Comparison of ENCODE assay signal across 9 mouse cellular contexts in the genomic region with DNA sequence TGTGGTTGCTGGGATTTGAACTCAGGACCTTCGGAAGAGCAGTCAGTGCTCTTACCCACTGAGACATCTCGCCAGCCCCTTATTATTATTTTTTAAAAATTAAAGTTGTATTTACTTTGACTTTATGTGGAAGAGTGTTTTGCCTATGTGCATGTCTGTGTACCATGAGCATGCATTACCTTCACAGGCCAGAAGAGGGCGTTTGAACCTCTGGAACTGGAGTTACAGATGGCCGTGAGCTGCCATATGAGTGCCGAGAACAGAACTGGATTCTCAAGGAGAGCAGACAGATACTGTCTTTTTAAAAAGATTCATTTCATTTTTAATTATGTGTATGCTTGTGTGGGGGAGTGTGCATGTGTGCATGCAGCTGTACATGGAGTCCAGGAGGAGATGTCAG. TPM values are rescaled to one million over a fixed set of nuclear protein-coding genes. Genes with fewer than 3 reads are reported as not detected.
DNase-seq lines count a peak whose midpoint lies in the region; ATAC-seq and TF ChIP-seq lines count a peak whose summit lies in the region.
"Had no signal": no experiment of that assay in that cellular context is flagged by ENCODE, and none has a peak within 500 bp of the region (broad histone marks: within the 10 kb centered on the region; RNA-seq: fewer than 3 reads in every experiment).

No protein-coding gene starts in this region.

- TF ChIP-seq POLR2A in CH12.LX (IDR thresholded peaks at IDR 0.05; ENCODE audit: low read depth, low read length): no peak

- H3K27me3 ChIP-seq in CH12.LX (replicated peaks) (no peaks in the 10 kb centered on the region), Patski (no peaks in the 10 kb centered on the region)
- no peaks in the 10 kb centered on the region for H3K27me3 ChIP-seq in stomach, postnatal 0 days (ENCODE audit: control insufficient read depth, insufficient read depth, low read length)
- H3K27me3 ChIP-seq in forebrain, embryonic 14.5 days (replicated peaks; ENCODE audit: control insufficient read depth, insufficient read depth, low read length): no peaks in the 10 kb centered on the region
- H3K27me3 ChIP-seq: forebrain, embryonic 15.5 days; lung, embryonic 15.5 days had no signal

- no peak overlapping the region for H3K4me3 ChIP-seq in left cerebral cortex, adult 2 months
- H3K4me3 ChIP-seq in CH12.LX (replicated peaks in 1 of 3; ENCODE audit: low read depth in 2 of 3, low read length in 2 of 3, poor library complexity in 1 of 3): no peak overlapping the region
- no peak overlapping the region for H3K4me3 ChIP-seq in stomach, postnatal 0 days (ENCODE audit: low read depth, low read length)
- H3K4me3 ChIP-seq in forebrain, embryonic 14.5 days (ENCODE audit: low read depth, low read length): no peak overlapping the region
- H3K4me3 ChIP-seq: forebrain, embryonic 15.5 days; lung, embryonic 15.5 days had no signal

- TF ChIP-seq RAD21 in CH12.LX (IDR thresholded peaks at IDR 0.05; ENCODE audit: low read depth, low read length): no peak

- intact Hi-C loops in left cerebral cortex, adult 2 months (cut with DNase I): loop anchor here (2.0 kb wide), 1 partner anchor 37 kb away; no protein-coding TSS in a partner anchor
- intact Hi-C loops in left cerebral cortex, postnatal 36 days (cut with DNase I): loop anchor here (5.0 kb wide), 1 partner anchor 34 kb away; no protein-coding TSS in a partner anchor

- WGBS in stomach, postnatal 0 days: 76% methylated on average over 5 of the region's 5 CpGs
- WGBS in forebrain, embryonic 14.5 days: 72% methylated on average over 5 of the region's 5 CpGs

- peak; percentile 22 for TF ChIP-seq CTCF in left cerebral cortex, adult 2 months (IDR thresholded peaks at IDR 0.05)
- TF ChIP-seq CTCF in CH12.LX (conservative IDR thresholded peaks at IDR 0.05 in 1 of 2, IDR thresholded peaks at IDR 0.05 in 1 of 2; ENCODE audit: low read depth in 2 of 2, low read length in 2 of 2) (peak; percentile 23 to 45; a peak in 2 of 4 replicates), Patski (IDR thresholded peaks at IDR 0.05) (peak; percentile 34)
- TF ChIP-seq CTCF in stomach, postnatal 0 days (IDR thresholded peaks at IDR 0.05; ENCODE audit: low read depth): peak; percentile 49

- H3K9me3 ChIP-seq in CH12.LX (replicated peaks; ENCODE audit: low read length): no peaks in the 10 kb centered on the region
- no peaks in the 10 kb centered on the region for H3K9me3 ChIP-seq in stomach, postnatal 0 days (ENCODE audit: control insufficient read depth, low read length)
- H3K9me3 ChIP-seq in forebrain, embryonic 14.5 days (replicated peaks; ENCODE audit: control insufficient read depth, low read length): no peaks in the 10 kb centered on the region
- H3K9me3 ChIP-seq: forebrain, embryonic 15.5 days; lung, embryonic 15.5 days had no signal

- no peak overlapping the region for H3K4me2 ChIP-seq in CH12.LX (ENCODE audit: insufficient read depth, low read depth, poor library complexity, severe bottlenecking)
- H3K4me2 ChIP-seq in stomach, postnatal 0 days (replicated peaks; ENCODE audit: low read depth): no peak overlapping the region
- no peak overlapping the region for H3K4me2 ChIP-seq in forebrain, embryonic 14.5 days (ENCODE audit: low read length)
- H3K4me2 ChIP-seq: forebrain, embryonic 15.5 days had no signal

- in situ Hi-C loops in CH12.LX (cut with MboI; ENCODE audit: low pct_ligation_motif_present, low pct_unique_long_range_greater_than_20kb, low sequenced_read_pairs): no loop called here
- in situ Hi-C loops in Patski (cut with MboI; ENCODE audit: low pct_unique_long_range_greater_than_20kb): no loop called here

- no peaks in the 10 kb centered on the region for H3K36me3 ChIP-seq in CH12.LX (replicated peaks in 1 of 2; ENCODE audit: control insufficient read depth in 1 of 2, insufficient read depth in 1 of 2, low read length in 1 of 2)
- no peaks in the 10 kb centered on the region for H3K36me3 ChIP-seq in stomach, postnatal 0 days (ENCODE audit: control insufficient read depth, insufficient read depth, low read length)
- no peaks in the 10 kb centered on the region for H3K36me3 ChIP-seq in forebrain, embryonic 14.5 days (ENCODE audit: control insufficient read depth, insufficient read depth, low read length)
- H3K36me3 ChIP-seq: forebrain, embryonic 15.5 days; lung, embryonic 15.5 days had no signal

- no peak for ATAC-seq in Patski
- no peak for ATAC-seq in stomach, postnatal 0 days (ENCODE audit: low FRiP score, low TSS enrichment)
- no peak for ATAC-seq in forebrain, embryonic 14.5 days
- ATAC-seq: forebrain, embryonic 15.5 days had no signal

- no peaks in the 10 kb centered on the region for H3K79me2 ChIP-seq in CH12.LX (replicated peaks; ENCODE audit: control insufficient read depth, extremely low read depth, insufficient read depth, poor library complexity, severe bottlenecking)

- CTCF ChIA-PET in Patski (lab: Charles Lee): no interaction called here

- POLR2A ChIA-PET in Patski (lab: Charles Lee): interaction anchor here (1.6 kb wide), 1 partner anchor 9 kb away, joined by 3 read pairs; no protein-coding TSS in a partner anchor

- no peak overlapping the region for H3K9ac ChIP-seq in CH12.LX (ENCODE audit: insufficient read depth, low read depth)
- no peak overlapping the region for H3K9ac ChIP-seq in stomach, postnatal 0 days (ENCODE audit: low read length)
- H3K9ac ChIP-seq in forebrain, embryonic 14.5 days (ENCODE audit: low read length): no peak overlapping the region
- H3K9ac ChIP-seq: forebrain, embryonic 15.5 days; lung, embryonic 15.5 days had no signal

- H3K27ac ChIP-seq in left cerebral cortex, adult 2 months: no peak overlapping the region
- no peak overlapping the region for H3K27ac ChIP-seq in CH12.LX (ENCODE audit: insufficient read depth, low read depth)
- H3K27ac ChIP-seq in stomach, postnatal 0 days (replicated peaks): no peak overlapping the region
- no peak overlapping the region for H3K27ac ChIP-seq in forebrain, embryonic 14.5 days (ENCODE audit: low read depth, low read length)
- H3K27ac ChIP-seq: forebrain, embryonic 15.5 days; lung, embryonic 15.5 days had no signal

- no peaks in the 10 kb centered on the region for H3K4me1 ChIP-seq in CH12.LX (ENCODE audit: control insufficient read depth in 1 of 2, insufficient read depth in 2 of 2)
- H3K4me1 ChIP-seq in stomach, postnatal 0 days (replicated peaks; ENCODE audit: control insufficient read depth, insufficient read depth): no peaks in the 10 kb centered on the region
- no peaks in the 10 kb centered on the region for H3K4me1 ChIP-seq in forebrain, embryonic 14.5 days (ENCODE audit: control insufficient read depth, insufficient read depth, low read length)
- H3K4me1 ChIP-seq: forebrain, embryonic 15.5 days had no signal

- no peak for DNase-seq in left cerebral cortex, adult 2 months (ENCODE audit: extremely low spot score in 1 of 2, low spot score in 2 of 2)
- DNase-seq in left cerebral cortex, postnatal 36 days (ENCODE audit: low spot score in 2 of 2): no peak
- DNase-seq in CH12.LX (ENCODE audit: extremely low read depth) (peak; percentile 12), Patski (ENCODE audit: low read depth, low spot score) (no peak)
- DNase-seq in stomach, postnatal 0 days (ENCODE audit: low spot score): no peak
- no peak for DNase-seq in urinary bladder, adult 18-20 months (ENCODE audit: low spot score in 2 of 2)
- no peak for DNase-seq in forebrain, embryonic 14.5 days (ENCODE audit: low spot score)

- dilution Hi-C loops in CH12.LX (cut with MboI; ENCODE audit: extremely low pct_ligation_motif_present, extremely low pct_unique_long_range_greater_than_20kb, low sequenced_read_pairs): no loop called here

- TF ChIP-seq EP300 in CH12.LX (IDR thresholded peaks at IDR 0.05; ENCODE audit: low read length): no peak
- TF ChIP-seq EP300 in stomach, postnatal 0 days (optimal IDR thresholded peaks at IDR 0.05): no peak

TF ChIP-seq in CH12.LX, 34 proteins besides CTCF, POLR2A, EP300 and RAD21:
- TF ChIP-seq MAX (IDR thresholded peaks at IDR 0.05; ENCODE audit: low read length) (no peak), POLR2AphosphoS2 (IDR thresholded peaks at IDR 0.05; ENCODE audit: low read depth, low read length) (no peak), MYC (IDR thresholded peaks at IDR 0.05; ENCODE audit: low read depth, low read length) (no peak), JUND (conservative IDR thresholded peaks at IDR 0.05; ENCODE audit: low read depth, low read length) (no peak), CHD1 (IDR thresholded peaks at IDR 0.05; ENCODE audit: low read depth, low read length) (no peak), MEF2A (IDR thresholded peaks at IDR 0.05; ENCODE audit: borderline replicate concordance, low read depth, low read length) (no peak), KAT2A (IDR thresholded peaks at IDR 0.05; ENCODE audit: insufficient replicate concordance, low read length) (no peak), UBTF (IDR thresholded peaks at IDR 0.05; ENCODE audit: low read depth, low read length) (no peak), ZNF384 (IDR thresholded peaks at IDR 0.05; ENCODE audit: low read depth, low read length) (no peak), ZKSCAN1 (IDR thresholded peaks at IDR 0.05; ENCODE audit: borderline replicate concordance, low read depth, low read length) (no peak), NELFE (IDR thresholded peaks at IDR 0.05; ENCODE audit: low read depth, low read length) (no peak), SMC3 (IDR thresholded peaks at IDR 0.05; ENCODE audit: low read depth, low read length) (no peak), USF1 (IDR thresholded peaks at IDR 0.05; ENCODE audit: low read depth, low read length) (no peak)

RNA-seq across cellular contexts. Expression of a gene that starts 13.7 kb away (rescaled TPM):
- total RNA-seq in left cerebral cortex, adult 2 months (2021): 1 to 10 TPM; 6.7 to 8.1 TPM
- 1 to 10 TPM; 7.2 to 8.0 TPM for total RNA-seq in left cerebral cortex, postnatal 36 days (2021)
- total RNA-seq in CH12.LX (2012; rRNA removed) (0.13 and 0.17 TPM in 2 replicates), CH12.LX (2014; rRNA removed) (0.09 and 0.22 TPM in 2 replicates)
- polyA plus RNA-seq in CH12.LX (2012; ENCODE audit: insufficient read length, low read depth) (0.16 and 0.29 TPM in 2 replicates), Patski (2021) (not detected)
- polyA plus RNA-seq in stomach, postnatal 0 days (2015; fragmentation: Nextera tagmentation; extraction: Ambion mirVana): 15.9 and 16.2 TPM in 2 replicates
- polyA plus RNA-seq in forebrain, embryonic 14.5 days (2014; fragmentation: Nextera tagmentation; extraction: Ambion mirVana): 12.8 and 13.6 TPM in 2 replicates

RNA-seq across cellular contexts. Expression of a gene that starts 30.7 kb away (rescaled TPM):
- 100 to 1,000 TPM; 381 to 396 TPM for total RNA-seq in left cerebral cortex, adult 2 months (2021)
- 100 to 1,000 TPM; 376 to 417 TPM for total RNA-seq in left cerebral cortex, postnatal 36 days (2021)
- total RNA-seq in CH12.LX (2012; rRNA removed) (3,137 and 3,171 TPM in 2 replicates), CH12.LX (2014; rRNA removed) (3,620 and 3,826 TPM in 2 replicates)
- polyA plus RNA-seq in CH12.LX (2012; ENCODE audit: insufficient read length, low read depth) (1,709 and 2,128 TPM in 2 replicates), Patski (2021) (305 TPM)
- 601 and 619 TPM in 2 replicates for polyA plus RNA-seq in stomach, postnatal 0 days (2015; fragmentation: Nextera tagmentation; extraction: Ambion mirVana)
- 502 and 571 TPM in 2 replicates for polyA plus RNA-seq in forebrain, embryonic 14.5 days (2014; fragmentation: Nextera tagmentation; extraction: Ambion mirVana)

Comparison
In these comparisons a context has a peak if more than half of its experiments do, and no peak if none do; other contexts are left out.
1. RNA of a gene that starts 13.7 kb away (polyA plus RNA-seq): 15.9 to 16.2 TPM in stomach, postnatal 0 days and 12.8 to 13.6 TPM in forebrain, embryonic 14.5 days; 0.16 to 0.29 TPM in CH12.LX and not detected in Patski (single experiment); every median in the first group is over 10 times any median in the second.
2. Peak in every context shown above with its lines, with median percentiles within 50 percentile points of each other: CTCF ChIP-seq.